Mouse (Mus musculus) liver, embryonic 14.5 days (tissue): ENCODE data around the gene Gcm2. TPM values are rescaled to one million over a fixed set of nuclear protein-coding genes. Genes with fewer than 3 reads are reported as not detected.

Experiments used
- ATAC-seq: fragments of 200-750 bp; cut with Nextera tagmentation; 2 replicates; pipeline ENCODE4 v1.8.0; 2017; ENCODE audit warnings: moderate number of reproducible peaks, mild to moderate bottlenecking, moderate library complexity; ENCODE audit not compliant: insufficient read depth
- DNase-seq, 3 experiments: peaks; one replicate each; pipeline ENCODE4 v3.0.0-alpha.2; 2012 to 2013; ENCODE audit warnings: low read depth in 3 of 3, low spot score in 3 of 3
- H3K27ac ChIP-seq: fragments of 300-500 bp; sonication (generic); 2 replicates; pipeline ENCODE4 v1.5.1; 2014; ENCODE audit warnings: moderate library complexity, mild to moderate bottlenecking, control low read depth, inconsistent platforms
- H3K27me3 ChIP-seq: fragments of 300-500 bp; sonication (generic); 2 replicates; pipeline ENCODE4 v1.6.1; 2014; ENCODE audit warnings: mild to moderate bottlenecking, low read length, moderate library complexity; ENCODE audit not compliant: control insufficient read depth, insufficient read depth
- H3K36me3 ChIP-seq: fragments of 300-500 bp; sonication (generic); replicated peaks from 2 replicates; pipeline ENCODE4 v1.6.1; 2014; ENCODE audit warnings: low read depth; ENCODE audit not compliant: control insufficient read depth, insufficient read depth
- H3K4me1 ChIP-seq, 2 experiments: fragments of 200-500 bp in 1 of 2; fragments of 300-500 bp in 1 of 2; sonication (generic) in 1 of 2; replicated peaks; 2 replicates each; pipeline ENCODE4 v1.6.1; 2012 to 2014; ENCODE audit warnings: antibody characterized with exemption in 1 of 2, inconsistent platforms in 1 of 2, low read length in 1 of 2; ENCODE audit not compliant: control insufficient read depth in 2 of 2, insufficient read depth in 2 of 2
- H3K4me2 ChIP-seq: fragments of 300-500 bp; sonication (generic); 2 replicates; pipeline ENCODE4 v1.6.1; 2014; ENCODE audit warnings: low read depth, mild to moderate bottlenecking, control low read depth, moderate library complexity
- H3K4me3 ChIP-seq, 2 experiments: fragments of 200-500 bp in 1 of 2; fragments of 300-500 bp in 1 of 2; sonication (generic) in 1 of 2; 2 replicates each; pipeline ENCODE4 v1.5.1; 2012 to 2014; ENCODE audit warnings: low read depth in 2 of 2, low read length in 2 of 2, mild to moderate bottlenecking in 2 of 2, control low read depth in 1 of 2, inconsistent platforms in 1 of 2, moderate library complexity in 1 of 2; ENCODE audit not compliant: insufficient read depth in 1 of 2
- H3K9ac ChIP-seq: fragments of 300-500 bp; sonication (generic); replicated peaks from 2 replicates; pipeline ENCODE4 v1.6.1; 2014; ENCODE audit warnings: mild to moderate bottlenecking, control low read depth, moderate library complexity
- H3K9me3 ChIP-seq: fragments of 300-500 bp; sonication (generic); 2 replicates; pipeline ENCODE4 v1.6.1; 2016; ENCODE audit warnings: low read length, mixed read lengths; ENCODE audit not compliant: control insufficient read depth
- CTCF ChIP-seq: IDR thresholded peaks from 2 replicates; pipeline ENCODE4 v1.5.1; 2016; ENCODE audit warnings: antibody characterized with exemption, low read depth, control low read depth
- EP300 ChIP-seq: IDR thresholded peaks from 2 replicates; pipeline ENCODE4 v1.6.1; 2016; ENCODE audit warnings: antibody characterized with exemption, low read depth
- WGBS: fragments of 180-500 bp; shearing (Covaris S2); extraction: QIAGEN DNeasy Blood & Tissue Kit; methylation state at CpG from one replicate; pipeline ENCODE4 v1.1.7; 2014; ENCODE audit not compliant: insufficient replicate concordance; 5-methylcytosine and 5-hydroxymethylcytosine counted together
- polyA plus RNA-seq, 2 experiments: library from polyadenylated mRNA; depleted of rRNA in 1 of 2; stranded (reverse) in 1 of 2; unstranded in 1 of 2; fragments of >200 nt; fragmentation: Nextera tagmentation in 1 of 2; extraction: Ambion mirVana in 1 of 2; gene quantifications; 2 replicates each; pipeline versions ENCODE4 v1.2.1 to v1.2.3; 2012 to 2014

Gcm2 gene
- not detected in 2 replicates for polyA plus RNA-seq (2012; rRNA removed)
- polyA plus RNA-seq (2014; fragmentation: Nextera tagmentation; extraction: Ambion mirVana) = not detected in 2 replicates

GRCm38 (mm10) chr13:41110935-41111334 lies at the start of gene Gcm2:
Gene Gcm2, minus strand, starts transcription at chr13:41111035.
- no peak for DNase-seq
- H3K4me1 ChIP-seq = no peaks in the 10 kb centered on the region
- no peak for TF ChIP-seq EP300
- TF ChIP-seq CTCF = no peak
- no peaks in the 10 kb centered on the region for H3K9me3 ChIP-seq
- no peak within 1 kb of the TSS for H3K9ac ChIP-seq
- peaks cover 4% of the 10 kb centered on the region; the same call in 1 of the 2 replicates for H3K27me3 ChIP-seq
- WGBS = 46% methylated on average over 3 of the region's 3 CpGs
- no peak for ATAC-seq
- H3K36me3 ChIP-seq = no peaks in the 10 kb centered on the region
- H3K27ac ChIP-seq = no peak within 1 kb of the TSS
- H3K4me3 ChIP-seq = no peak within 1 kb of the TSS
- H3K4me2 ChIP-seq = no peak within 1 kb of the TSS

- 43% methylated on average over 5 of the region's 5 CpGs for WGBS
- no peaks in the 10 kb centered on the region for H3K4me1 ChIP-seq
- no peak overlapping the region for H3K4me3 ChIP-seq
- ATAC-seq (no peak), DNase-seq (no peak)
- H3K36me3 ChIP-seq = no peaks in the 10 kb centered on the region
- H3K27ac ChIP-seq = no peak overlapping the region
- TF ChIP-seq EP300 (no peak), CTCF (0 out of 2 replicates have a peak, but pooled peaks have one; percentile 13)
- H3K9me3 ChIP-seq = no peaks in the 10 kb centered on the region
- no peaks in the 10 kb centered on the region for H3K27me3 ChIP-seq
- no peak overlapping the region for H3K9ac ChIP-seq
- no peak overlapping the region for H3K4me2 ChIP-seq
These were observed 47.6 kb upstream of the Gcm2 start for GRCm38 (mm10) chr13:41158426-41158825.

GRCm38 (mm10) chr13:41153146-41153545 lies 42.3 kb upstream of the Gcm2 start:
- ATAC-seq (no peak), DNase-seq (no peak)
- no peak overlapping the region for H3K4me2 ChIP-seq
- TF ChIP-seq EP300 (no peak), CTCF (no peak)
- H3K9me3 ChIP-seq = no peaks in the 10 kb centered on the region
- no peak overlapping the region for H3K27ac ChIP-seq
- H3K4me1 ChIP-seq = no peaks in the 10 kb centered on the region
- WGBS = 62% methylated on average over 11 of the region's 11 CpGs
- H3K27me3 ChIP-seq = no peaks in the 10 kb centered on the region
- no peak overlapping the region for H3K9ac ChIP-seq
- no peaks in the 10 kb centered on the region for H3K36me3 ChIP-seq
- H3K4me3 ChIP-seq = no peak overlapping the region

- Histone ChIP-seq H3K4me2 (no peak overlapping the region), H3K27me3 (no peaks in the 10 kb centered on the region), H3K4me3 (no peak overlapping the region), H3K9me3 (no peaks in the 10 kb centered on the region), H3K27ac (no peak overlapping the region), H3K36me3 (no peaks in the 10 kb centered on the region), H3K9ac (no peak overlapping the region), H3K4me1 (no peaks in the 10 kb centered on the region)
- TF ChIP-seq EP300 (no peak), CTCF (peak; percentile 91)
- 56% methylated on average over 10 of the region's 10 CpGs for WGBS
- DNase-seq = peak; percentile 6 to 25 (median 17)
- ATAC-seq = no peak
These were observed 35.4 kb upstream of the Gcm2 start for GRCm38 (mm10) chr13:41146271-41146670.

- no peak overlapping the region for H3K4me3 ChIP-seq
- DNase-seq (no peak), ATAC-seq (no peak)
- no peak overlapping the region for H3K27ac ChIP-seq
- no peaks in the 10 kb centered on the region for H3K27me3 ChIP-seq
- H3K9me3 ChIP-seq = no peaks in the 10 kb centered on the region
- H3K4me1 ChIP-seq = no peaks in the 10 kb centered on the region
- no peak overlapping the region for H3K4me2 ChIP-seq
- H3K36me3 ChIP-seq = no peaks in the 10 kb centered on the region
- WGBS = 55% methylated on average over 6 of the region's 6 CpGs
- no peak overlapping the region for H3K9ac ChIP-seq
- TF ChIP-seq CTCF (no peak), EP300 (no peak)
These were observed 34.7 kb upstream of the Gcm2 start for GRCm38 (mm10) chr13:41145433-41145970.
